Mouse (Mus musculus): Measurements from ENCODE around the gene Gm13043. TPM values are rescaled to one million over a fixed set of nuclear protein-coding genes. Genes with fewer than 3 reads are reported as not detected.
"Not testable (repeated sequence)": the region's sequence is repeated elsewhere in the genome, so short reads cannot be mapped to it uniquely, and the experiment has no call there.

Gm13043 gene
- not detected for total RNA-seq (2021)
- long read RNA-seq, experiment 1, result 0 reads
- long read RNA-seq, experiment 2, result 0 reads

DNA sequence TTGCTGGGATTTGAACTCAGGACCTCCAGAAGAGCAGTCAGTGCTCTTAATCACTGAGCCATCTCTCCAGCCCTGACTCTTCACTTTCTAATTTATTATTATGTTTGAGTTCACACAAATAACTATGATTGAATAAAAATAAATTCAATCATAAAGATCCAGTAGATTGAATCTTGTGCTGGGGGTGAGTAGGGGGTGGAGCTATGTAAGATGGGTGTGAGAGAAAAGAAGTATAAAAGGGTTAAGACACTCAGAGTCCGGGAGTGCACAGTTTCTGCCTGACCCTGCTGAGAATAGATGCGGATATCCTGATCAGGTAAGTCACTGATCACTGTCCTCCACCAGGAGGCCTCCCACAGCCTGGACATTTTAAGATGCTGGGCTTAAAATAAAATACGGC lies at the start of gene Gm13043:
TSS of gene Gm13043 (plus strand) at position 301 of the 400 bp plus-strand sequence.
- no peak for DNase-seq
- intact Hi-C loops (cut with DNase I; ENCODE audit: low total_unique reads), result no loop called here

GRCm38 (mm10) chr4:143535654-143536053 lies 24.5 kb downstream of the Gm13043 start, which contains the start of gene Gm13040:
Gm13040 (plus strand) TSS chr4:143535954.
- intact Hi-C loops (cut with DNase I; ENCODE audit: low total_unique reads); DNase-seq: not testable (repeated sequence)

DNA sequence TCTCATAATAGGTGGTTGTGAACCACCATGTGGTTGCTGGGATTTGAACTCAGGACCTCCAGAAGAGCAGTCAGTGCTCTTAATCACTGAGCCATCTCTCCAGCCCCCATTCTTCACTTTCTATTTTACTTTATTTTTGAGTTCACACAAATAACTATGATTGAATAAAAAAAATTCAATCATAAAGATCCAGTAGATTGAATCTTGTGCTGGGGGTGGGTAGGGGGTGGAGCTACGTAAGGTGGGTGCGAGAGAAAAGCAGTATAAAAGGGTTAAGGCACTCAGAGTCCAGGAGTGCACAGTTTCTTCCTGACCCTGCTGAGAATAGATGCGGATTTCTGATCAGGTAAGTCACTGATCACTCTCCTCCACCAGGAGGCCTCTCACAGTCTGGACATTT lies 40.3 kb downstream of the Gm13043 start, which contains the start of the genes BC080695 and Gm13057:
TSS of gene BC080695 (plus strand) at position 301 of the 400 bp plus-strand sequence.
TSS of gene Gm13057 (plus strand) at position 310 of the 400 bp plus-strand sequence.
- DNase-seq; intact Hi-C loops (cut with DNase I; ENCODE audit: low total_unique reads): not testable (repeated sequence)

Other genes starting within 250 kb of the Gm13043 start
- gene Pdpn, start 211.8 kb upstream of the Gm13043 start, total RNA-seq (2021), result 10 to 100 TPM; 12.5 to 16.1 TPM
- 10 to 100 TPM; 21.0 to 22.1 TPM for gene Lrrc38, start 161.6 kb upstream of the Gm13043 start, total RNA-seq (2021)
- gene Pramel1, start 116.9 kb upstream of the Gm13043 start, total RNA-seq (2021), result under 1 TPM in 1 of 2 experiments, not detected in 1; 0.18 TPM
- 1 to 10 TPM; 5.2 to 7.0 TPM for gene Pramef8, start 98.9 kb upstream of the Gm13043 start, total RNA-seq (2021)
- gene Oog4, start 61.0 kb upstream of the Gm13043 start, total RNA-seq (2021), result not detected
- not detected for gene Gm13040, start 24.6 kb downstream of the Gm13043 start, total RNA-seq (2021)
- gene BC080695, start 40.4 kb downstream of the Gm13043 start, total RNA-seq (2021), result not detected
- not detected for gene Gm13057, start 40.4 kb downstream of the Gm13043 start, total RNA-seq (2021)
- not detected for gene Gm13083, start 103.7 kb downstream of the Gm13043 start, total RNA-seq (2021)
- gene Gm13088, start 145.9 kb downstream of the Gm13043 start, total RNA-seq (2021), result not detected
- gene Gm13089, start 191.4 kb downstream of the Gm13043 start, total RNA-seq (2021), result not detected
- gene Gm13078, start 208.1 kb downstream of the Gm13043 start, total RNA-seq (2021), result not detected

Measured in gastrocnemius, postnatal 14 days (tissue).